8 mouse cellular contexts compared by ENCODE assay signal in the genomic region with DNA sequence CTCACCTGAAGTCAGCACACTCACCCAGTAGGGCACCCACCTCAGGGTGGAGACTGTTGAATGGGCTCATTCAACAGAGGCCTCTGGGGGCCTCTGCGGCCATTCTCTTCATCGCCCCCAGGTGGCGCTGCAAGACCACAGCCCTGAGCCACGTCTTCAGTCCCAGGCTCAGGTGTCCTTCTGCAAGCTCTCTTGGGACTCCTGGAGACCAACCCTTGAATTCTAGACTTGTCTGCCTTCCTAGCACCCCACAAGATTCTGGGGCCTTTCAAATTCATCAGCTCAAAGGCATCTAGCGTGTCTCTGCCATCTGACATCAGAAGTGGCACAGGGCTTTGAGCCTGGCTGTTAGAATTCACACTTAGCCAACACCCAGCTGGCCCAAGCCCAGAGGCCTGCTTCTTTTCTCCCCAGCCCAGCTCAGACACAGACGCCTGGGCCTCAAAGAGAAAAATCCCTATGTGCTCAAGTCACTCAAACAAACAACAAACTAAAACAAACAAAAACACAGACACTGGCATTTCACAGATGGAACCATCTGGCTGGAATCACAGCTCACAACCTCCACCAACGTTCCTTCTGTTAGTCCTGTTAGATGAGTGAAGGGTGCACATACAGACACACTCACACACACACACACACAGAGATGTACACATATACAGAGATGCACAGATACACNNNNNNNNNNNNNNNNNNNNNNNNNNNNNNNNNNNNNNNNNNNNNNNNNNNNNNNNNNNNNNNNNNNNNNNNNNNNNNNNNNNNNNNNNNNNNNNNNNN. TPM values are rescaled to one million over a fixed set of nuclear protein-coding genes. Genes with fewer than 3 reads are reported as not detected.
A peak's percentile ranks its signal among the peaks of the same experiment; 100 is the strongest.
DNase-seq lines count a peak whose midpoint lies in the region; ATAC-seq and TF ChIP-seq lines count a peak whose summit lies in the region.

No protein-coding gene starts in this region.

- ATAC-seq in heart, embryonic 12.5 days (ENCODE audit: insufficient number of reproducible peaks, low FRiP score): no peak
- peak; percentile 71; the same call in 1 of the 2 replicates for ATAC-seq in midbrain, embryonic 13.5 days

- no peak; the same call in 1 of the 2 replicates for TF ChIP-seq CTCF in heart, adult 2 months (IDR thresholded peaks at IDR 0.05)

- peaks cover 1% of the 10 kb centered on the region; the same call in 1 of the 2 replicates for H3K4me1 ChIP-seq in heart, adult 2 months (ENCODE audit: control insufficient read depth, insufficient read depth, low read length)
- H3K4me1 ChIP-seq in heart, embryonic 12.5 days (replicated peaks): peaks cover 5% of the 10 kb centered on the region
- H3K4me1 ChIP-seq in midbrain, embryonic 13.5 days (replicated peaks): no peaks in the 10 kb centered on the region

- no peaks in the 10 kb centered on the region for H3K36me3 ChIP-seq in heart, adult 2 months (ENCODE audit: control insufficient read depth, insufficient read depth, low read length)
- no peaks in the 10 kb centered on the region for H3K36me3 ChIP-seq in heart, embryonic 12.5 days
- no peaks in the 10 kb centered on the region for H3K36me3 ChIP-seq in midbrain, embryonic 13.5 days

- intact Hi-C loops in heart, adult 2 months (cut with DNase I): no loop called here
- intact Hi-C loops in left cerebral cortex, postnatal 10 days (cut with DNase I): no loop called here

- WGBS in heart, adult 2 months: 9% methylated on average over 7 of the region's 7 CpGs
- WGBS in heart, embryonic 12.5 days: 11% methylated on average over 7 of the region's 7 CpGs
- 16% methylated on average over 7 of the region's 7 CpGs for WGBS in midbrain, embryonic 13.5 days

- no peaks in the 10 kb centered on the region for H3K9me3 ChIP-seq in heart, embryonic 12.5 days (replicated peaks)
- H3K9me3 ChIP-seq in midbrain, embryonic 13.5 days: no peaks in the 10 kb centered on the region

- H3K4me3 ChIP-seq in heart, adult 2 months: no peak overlapping the region
- no peak overlapping the region for H3K4me3 ChIP-seq in heart, embryonic 12.5 days
- no peak overlapping the region for H3K4me3 ChIP-seq in midbrain, embryonic 13.5 days (replicated peaks)

- peak; percentile 73 to 82 for DNase-seq in heart, adult 2 months
- DNase-seq in cerebellum, adult 9-10 months: peak; percentile 51
- DNase-seq in frontal cortex, postnatal 25 days (ENCODE audit: low spot score in 2 of 2): peak; percentile 64
- DNase-seq in induced T-regulatory cell, adult 2 months (ENCODE audit: low read depth): peak; percentile 86
- DNase-seq in left cerebral cortex, postnatal 10 days (ENCODE audit: extremely low spot score in 1 of 2, low spot score in 2 of 2): peak; percentile 46 to 60
- peak; percentile 22 to 54 for DNase-seq in spleen, adult 18-20 months

- TF ChIP-seq EP300 in heart, adult 2 months (IDR thresholded peaks at IDR 0.05; ENCODE audit: insufficient read depth, low read depth, low read length): peak; percentile 77; the same call in 1 of the 2 replicates

- no peak overlapping the region for H3K4me2 ChIP-seq in heart, embryonic 12.5 days
- no peak overlapping the region for H3K4me2 ChIP-seq in midbrain, embryonic 13.5 days (replicated peaks)

- no peaks in the 10 kb centered on the region for H3K79me2 ChIP-seq in heart, adult 2 months (replicated peaks; ENCODE audit: control insufficient read depth, insufficient read depth, low read length)

- no peaks in the 10 kb centered on the region for H3K27me3 ChIP-seq in heart, adult 2 months (ENCODE audit: control insufficient read depth, insufficient read depth, low read length)
- H3K27me3 ChIP-seq in heart, embryonic 12.5 days (replicated peaks): no peaks in the 10 kb centered on the region
- 0 out of 2 replicates have a peak, but pooled peaks cover 5% of the 10 kb centered on the region for H3K27me3 ChIP-seq in midbrain, embryonic 13.5 days

- no peak overlapping the region for H3K27ac ChIP-seq in heart, adult 2 months
- H3K27ac ChIP-seq in heart, embryonic 12.5 days (ENCODE audit: poor library complexity, severe bottlenecking): no peak overlapping the region
- no peak overlapping the region for H3K27ac ChIP-seq in midbrain, embryonic 13.5 days

- TF ChIP-seq POLR2A in heart, adult 2 months (IDR thresholded peaks at IDR 0.05; ENCODE audit: insufficient read depth, low read depth, low read length): no peak

- H3K9ac ChIP-seq in heart, adult 2 months (ENCODE audit: low read depth, low read length): no peak overlapping the region
- no peak overlapping the region for H3K9ac ChIP-seq in heart, embryonic 12.5 days
- H3K9ac ChIP-seq in midbrain, embryonic 13.5 days (replicated peaks): no peak overlapping the region

RNA-seq across cellular contexts. Expression of a gene that starts 36.6 kb away (rescaled TPM):
- 1 to 10 TPM; 1.1 to 1.7 TPM for total RNA-seq in heart, adult 2 months (2021)
- polyA plus RNA-seq in heart, adult 2 months (2012; rRNA removed): 1.2 and 1.5 TPM in 2 replicates
- 4.2 and 5.4 TPM in 2 replicates for polyA plus RNA-seq in heart, embryonic 12.5 days (2016; fragmentation: Nextera tagmentation; extraction: Ambion mirVana)
- total RNA-seq in left cerebral cortex, postnatal 10 days (2021): under 1 TPM; 0.34 to 0.45 TPM
- 0.30 and 0.39 TPM in 2 replicates for polyA plus RNA-seq in midbrain, embryonic 13.5 days (2015; fragmentation: Nextera tagmentation; extraction: Ambion mirVana)
